Mouse (Mus musculus) cortical plate, adult 2 months (tissue): Measurements from ENCODE around the gene Nrip2.

ENCODE experiments used
- CTCF ChIP-seq: fragments of 200-500 bp; IDR thresholded peaks from 2 replicates; pipeline ENCODE4 v1.5.1; 2011; ENCODE audit warnings: mild to moderate bottlenecking, control low read depth, low read length; ENCODE audit not compliant: insufficient read depth; ENCODE audit errors: extremely low read depth
- POLR2A ChIP-seq: fragments of 200-500 bp; IDR thresholded peaks from 2 replicates; pipeline ENCODE4 v1.6.1; 2011; ENCODE audit warnings: mild to moderate bottlenecking, low read length, control low read depth; ENCODE audit not compliant: insufficient read depth; ENCODE audit errors: extremely low read depth

GRCm38 (mm10) chr6:128361901-128362300, 37.2 kb upstream of the Nrip2 start:
- TF ChIP-seq CTCF (no peak), POLR2A (no peak)
